Comparison of ENCODE assay signal across 11 mouse cellular contexts in the genomic region with DNA sequence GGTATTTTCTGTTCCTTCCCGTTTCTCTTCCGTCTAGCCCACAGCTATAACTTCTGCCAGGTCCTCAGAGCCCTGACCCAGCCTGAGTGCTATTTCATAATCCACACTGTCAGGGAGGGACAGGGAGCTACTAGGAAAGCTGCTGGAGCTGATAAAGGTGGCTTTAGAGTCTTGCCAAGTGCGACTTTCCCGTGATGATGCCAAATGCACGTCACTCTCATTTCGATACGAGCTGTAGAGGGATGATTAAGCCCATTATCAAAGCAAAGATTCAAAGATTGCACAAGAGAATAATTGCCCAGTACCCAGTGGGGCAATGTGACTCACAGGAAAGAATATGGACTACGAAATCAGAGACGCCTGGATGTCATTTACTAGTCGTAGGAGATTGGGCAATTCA.
A peak's percentile ranks its signal among the peaks of the same experiment; 100 is the strongest.
DNase-seq lines count a peak whose midpoint lies in the region; ATAC-seq lines count a peak whose summit lies in the region.
"Had no signal": no experiment of that assay in that cellular context is flagged by ENCODE, and none has a peak within 500 bp of the region (broad histone marks: within the 10 kb centered on the region; RNA-seq: fewer than 3 reads in every experiment).

No protein-coding gene starts in this region.

- ATAC-seq in forebrain, embryonic 13.5 days = no peak
- no peak for ATAC-seq in forebrain, embryonic 12.5 days (ENCODE audit: low FRiP score)
- ATAC-seq in lung, embryonic 16.5 days (ENCODE audit: low read depth) = peak; percentile 45
- no peak for ATAC-seq in activated CD4-positive, CD25-positive, alpha-beta regulatory T cell, adult 4 months

- WGBS in forebrain, embryonic 13.5 days = 56% methylated on average over 10 of the region's 10 CpGs
- 73% methylated on average over 10 of the region's 10 CpGs for WGBS in forebrain, embryonic 12.5 days
- WGBS in lung, embryonic 16.5 days = 59% methylated on average over 10 of the region's 10 CpGs

- H3K4me3 ChIP-seq in forebrain, embryonic 13.5 days = no peak overlapping the region
- H3K4me3 ChIP-seq in forebrain, embryonic 12.5 days (replicated peaks) = no peak overlapping the region
- H3K4me3 ChIP-seq in lung, embryonic 16.5 days (ENCODE audit: low read length) = no peak overlapping the region
- H3K4me3 ChIP-seq: embryonic facial prominence, embryonic 13.5 days; midbrain, embryonic 12.5 days had no signal

- H3K4me2 ChIP-seq in forebrain, embryonic 13.5 days = no peak overlapping the region
- no peak overlapping the region for H3K4me2 ChIP-seq in forebrain, embryonic 12.5 days
- no peak overlapping the region for H3K4me2 ChIP-seq in lung, embryonic 16.5 days (ENCODE audit: low read depth, low read length)
- H3K4me2 ChIP-seq: embryonic facial prominence, embryonic 13.5 days; midbrain, embryonic 12.5 days had no signal

- no peak overlapping the region for H3K9ac ChIP-seq in forebrain, embryonic 13.5 days
- H3K9ac ChIP-seq in forebrain, embryonic 12.5 days = no peak overlapping the region
- no peak overlapping the region for H3K9ac ChIP-seq in lung, embryonic 16.5 days (ENCODE audit: low read length)
- H3K9ac ChIP-seq: embryonic facial prominence, embryonic 13.5 days; midbrain, embryonic 12.5 days had no signal

- DNase-seq in Muller cell, postnatal 12 days (ENCODE audit: inconsistent ontology term) = peak; percentile 75
- DNase-seq in gonadal fat pad, adult 2 months (ENCODE audit: low read depth) = peak; percentile 82
- no peak for DNase-seq in spleen, adult 18-20 months
- DNase-seq in thymus, postnatal 25 days = no peak
- DNase-seq: B cell, adult 2 months had no signal

- peak overlapping the region; percentile 48 for H3K27ac ChIP-seq in forebrain, embryonic 13.5 days
- H3K27ac ChIP-seq in forebrain, embryonic 12.5 days = no peak overlapping the region
- no peak overlapping the region for H3K27ac ChIP-seq in lung, embryonic 16.5 days (ENCODE audit: low read length)
- H3K27ac ChIP-seq: embryonic facial prominence, embryonic 13.5 days; midbrain, embryonic 12.5 days had no signal

- peaks cover 14% of the 10 kb centered on the region; the same call in 1 of the 2 replicates for H3K36me3 ChIP-seq in forebrain, embryonic 13.5 days (ENCODE audit: poor library complexity, severe bottlenecking)
- H3K36me3 ChIP-seq in forebrain, embryonic 12.5 days (replicated peaks) = no peaks in the 10 kb centered on the region; the same call in 1 of the 2 replicates
- H3K36me3 ChIP-seq in lung, embryonic 16.5 days (ENCODE audit: control insufficient read depth, insufficient read depth, low read length) = peaks cover 4% of the 10 kb centered on the region; the same call in 1 of the 2 replicates
- H3K36me3 ChIP-seq: midbrain, embryonic 12.5 days had no signal

- H3K4me1 ChIP-seq in forebrain, embryonic 13.5 days = peaks cover 93% of the 10 kb centered on the region
- H3K4me1 ChIP-seq in forebrain, embryonic 12.5 days = peaks cover 78% of the 10 kb centered on the region
- peaks cover 19% of the 10 kb centered on the region for H3K4me1 ChIP-seq in lung, embryonic 16.5 days (replicated peaks; ENCODE audit: control insufficient read depth, insufficient read depth, low read length)

- H3K27me3 ChIP-seq in forebrain, embryonic 13.5 days = no peaks in the 10 kb centered on the region
- no peaks in the 10 kb centered on the region for H3K27me3 ChIP-seq in forebrain, embryonic 12.5 days
- no peaks in the 10 kb centered on the region for H3K27me3 ChIP-seq in lung, embryonic 16.5 days (ENCODE audit: control insufficient read depth, insufficient read depth, low read depth, low read length)
- H3K27me3 ChIP-seq: embryonic facial prominence, embryonic 13.5 days had no signal

- H3K9me3 ChIP-seq in forebrain, embryonic 13.5 days (replicated peaks) = no peaks in the 10 kb centered on the region
- H3K9me3 ChIP-seq in forebrain, embryonic 12.5 days = no peaks in the 10 kb centered on the region
- H3K9me3 ChIP-seq in lung, embryonic 16.5 days (ENCODE audit: control insufficient read depth, low read length) = no peaks in the 10 kb centered on the region
- H3K9me3 ChIP-seq: embryonic facial prominence, embryonic 13.5 days; midbrain, embryonic 12.5 days had no signal

Comparison
In these comparisons a context has a peak if more than half of its experiments do, and no peak if none do; other contexts are left out.
1. DNase-seq: peak in Muller cell, postnatal 12 days (single experiment) and gonadal fat pad, adult 2 months (single experiment); none in spleen, adult 18-20 months (0 of 2) and thymus, postnatal 25 days (single experiment).